Mouse (Mus musculus): Measurements from ENCODE around the gene Hmmr. TPM values are rescaled to one million over a fixed set of nuclear protein-coding genes. Genes with fewer than 3 reads are reported as not detected.

Hmmr gene
- 12.1 and 14.4 TPM in 2 replicates for polyA plus RNA-seq (2012; rRNA removed)

DNA sequence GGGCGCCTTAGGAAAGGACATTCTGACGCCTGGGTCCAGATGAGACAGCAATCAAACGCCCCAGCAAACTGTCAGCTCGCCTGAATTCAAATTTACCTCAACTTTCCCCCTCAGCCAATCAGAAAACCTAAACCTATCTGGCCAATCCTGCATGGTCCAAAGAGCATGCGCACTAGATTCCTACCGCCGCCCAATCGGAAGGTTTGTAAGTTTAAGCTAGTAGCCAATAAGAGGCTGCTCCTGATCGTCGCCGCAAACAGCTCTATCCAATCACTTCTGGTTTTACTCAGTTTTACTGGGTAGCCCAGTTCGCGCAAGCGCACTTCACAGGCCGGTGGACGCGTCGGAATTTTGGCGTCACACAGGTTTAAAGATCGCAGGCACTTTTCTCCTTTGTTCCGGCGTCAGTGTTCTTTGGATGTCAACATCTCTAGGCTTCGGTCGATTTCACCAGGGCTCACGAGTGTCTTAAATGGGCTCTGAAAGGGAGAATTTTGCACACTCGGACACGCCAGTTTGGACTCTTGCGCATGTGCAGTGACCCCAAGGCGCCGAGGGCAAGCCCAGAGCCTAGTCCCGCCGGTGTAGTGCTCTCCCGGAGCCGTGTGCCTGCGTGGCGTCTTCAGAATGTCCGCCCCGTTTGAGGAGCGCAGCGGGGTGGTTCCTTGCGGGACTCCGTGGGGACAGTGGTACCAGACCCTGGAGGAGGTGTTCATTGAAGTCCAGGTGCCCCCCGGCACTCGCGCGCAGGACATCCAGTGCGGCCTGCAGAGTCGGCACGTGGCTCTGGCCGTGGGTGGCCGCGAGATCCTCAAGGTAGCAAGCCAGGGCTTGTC is at the start of gene Hmmr, which contains the start of gene Nudcd2:
Gene Hmmr (minus strand): TSS at position 84 of the 836 bp plus-strand sequence.
Gene Nudcd2 (plus strand): TSS at position 329 of the 836 bp plus-strand sequence.

DNA sequence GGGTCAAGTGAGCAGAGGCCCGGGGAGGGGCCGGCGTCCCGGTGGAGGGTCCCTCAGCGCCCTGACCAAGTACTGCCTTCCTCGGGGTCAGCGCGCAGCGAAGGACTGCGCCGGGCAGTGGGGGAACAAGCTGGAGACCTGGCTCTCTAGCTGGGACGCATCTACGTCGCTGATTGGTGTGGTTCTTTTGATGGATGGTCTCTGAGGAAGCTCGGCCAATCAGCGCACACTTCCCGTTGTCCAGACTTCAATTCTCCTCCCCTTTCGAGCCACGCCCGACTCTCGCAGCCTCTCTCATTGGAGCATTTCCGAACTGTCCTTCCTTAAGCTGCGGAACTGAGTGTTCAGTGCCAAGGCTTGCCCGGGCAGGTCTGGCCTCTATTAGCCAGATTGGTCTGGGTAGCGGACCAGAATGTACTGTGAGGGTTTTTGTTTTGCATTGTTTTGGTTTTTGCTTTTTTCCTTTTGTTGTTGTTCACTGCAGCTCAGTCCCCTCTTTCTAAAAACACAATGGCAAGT is 21.9 kb upstream of the Hmmr start, which contains the start of gene Ccng1:
Gene Ccng1 (minus strand): TSS at position 203 of the 519 bp plus-strand sequence.

DNA sequence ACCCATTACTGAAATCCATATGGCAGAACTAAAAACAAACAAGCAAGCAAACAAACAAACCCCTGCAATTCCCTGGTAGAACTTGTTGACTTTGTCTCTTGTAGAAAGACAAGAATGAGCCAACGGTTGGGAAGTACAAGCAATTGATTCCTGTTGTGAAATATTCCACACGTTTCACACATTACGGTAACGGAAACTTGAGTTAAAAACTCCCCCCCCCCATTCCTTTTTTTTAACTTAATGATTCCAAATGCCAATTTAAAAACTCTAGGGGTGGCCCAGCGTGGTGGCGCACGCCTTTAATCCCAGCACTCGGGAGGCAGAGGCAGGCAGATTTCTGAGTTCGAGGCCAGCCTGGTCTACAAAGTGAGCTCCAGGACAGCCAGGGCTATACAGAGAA is 38.1 kb downstream of the Hmmr start, which contains the start of gene Mat2b:
Gene Mat2b (minus strand): TSS at position 101 of the 400 bp plus-strand sequence.

Other genes starting within 250 kb of the Hmmr start
- 31.0 and 31.3 TPM in 2 replicates for gene Mat2b, start 38.2 kb downstream of the Hmmr start, polyA plus RNA-seq (2012; rRNA removed)
- gene Nudcd2, start 245 bp upstream of the Hmmr start, polyA plus RNA-seq (2012; rRNA removed), result 29.4 and 29.8 TPM in 2 replicates
- gene Ccng1, start 21.9 kb upstream of the Hmmr start, polyA plus RNA-seq (2012; rRNA removed), result 6.4 and 6.9 TPM in 2 replicates

All from liver, embryonic 18 days (tissue).